Mouse (Mus musculus) small intestine, adult 2 months (tissue): ENCODE measurements around the gene Prss57.

ENCODE experiments used
- CTCF ChIP-seq: fragments of 200-500 bp; IDR thresholded peaks from 2 replicates; pipeline ENCODE4 v1.5.1; 2012; ENCODE audit warnings: low read depth, mild to moderate bottlenecking, control low read depth, inconsistent platforms, low read length, moderate library complexity, mixed read lengths; ENCODE audit not compliant: insufficient replicate concordance, insufficient read length; ENCODE audit errors: extremely low read depth
- POLR2A ChIP-seq: fragments of 200-500 bp; IDR thresholded peaks from 2 replicates; pipeline ENCODE4 v1.6.1; 2012; ENCODE audit warnings: low read depth, mild to moderate bottlenecking, control low read depth, inconsistent platforms, low read length, moderate library complexity

DNA sequence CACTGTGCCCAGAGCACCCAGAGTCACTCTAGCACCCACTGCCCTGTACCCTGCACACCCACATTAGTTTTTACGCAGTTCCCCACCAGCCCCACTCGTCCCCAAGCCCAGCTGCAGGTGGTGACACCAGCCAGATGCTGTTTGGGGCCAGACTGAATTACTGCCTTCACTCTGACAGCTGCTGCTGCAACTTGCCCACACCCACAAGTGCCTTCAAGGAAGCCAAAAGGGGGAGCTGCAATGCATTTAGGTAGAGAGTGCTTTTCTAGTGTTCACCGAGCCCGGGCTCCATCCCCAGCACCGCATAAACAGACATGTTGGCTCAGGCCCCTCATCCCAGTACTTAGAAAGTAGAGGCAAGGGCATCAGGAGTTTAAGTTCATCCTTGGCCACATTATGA lies 8.8 kb downstream of the Prss57 start:
- TF ChIP-seq CTCF (no peak), POLR2A (no peak)
